Mouse (Mus musculus) myocyte (in vitro differentiated cells): Measurements from ENCODE around the gene Hspa8.

Experiments
- CEBPB ChIP-seq: IDR thresholded peaks from 2 replicates; pipeline ENCODE4 v1.6.1; 2011; ENCODE audit warnings: mild to moderate bottlenecking, moderate library complexity; ENCODE audit not compliant: poor library complexity, insufficient read depth, severe bottlenecking
- MYOG ChIP-seq, 3 experiments: IDR thresholded peaks; one replicate each; pipeline ENCODE4 v1.6.1; 2011; ENCODE audit warnings: control low read depth in 2 of 3, low read depth in 2 of 3, mild to moderate bottlenecking in 2 of 3; ENCODE audit not compliant: insufficient read length in 2 of 3, control insufficient read depth in 1 of 3, insufficient read depth in 1 of 3

DNA sequence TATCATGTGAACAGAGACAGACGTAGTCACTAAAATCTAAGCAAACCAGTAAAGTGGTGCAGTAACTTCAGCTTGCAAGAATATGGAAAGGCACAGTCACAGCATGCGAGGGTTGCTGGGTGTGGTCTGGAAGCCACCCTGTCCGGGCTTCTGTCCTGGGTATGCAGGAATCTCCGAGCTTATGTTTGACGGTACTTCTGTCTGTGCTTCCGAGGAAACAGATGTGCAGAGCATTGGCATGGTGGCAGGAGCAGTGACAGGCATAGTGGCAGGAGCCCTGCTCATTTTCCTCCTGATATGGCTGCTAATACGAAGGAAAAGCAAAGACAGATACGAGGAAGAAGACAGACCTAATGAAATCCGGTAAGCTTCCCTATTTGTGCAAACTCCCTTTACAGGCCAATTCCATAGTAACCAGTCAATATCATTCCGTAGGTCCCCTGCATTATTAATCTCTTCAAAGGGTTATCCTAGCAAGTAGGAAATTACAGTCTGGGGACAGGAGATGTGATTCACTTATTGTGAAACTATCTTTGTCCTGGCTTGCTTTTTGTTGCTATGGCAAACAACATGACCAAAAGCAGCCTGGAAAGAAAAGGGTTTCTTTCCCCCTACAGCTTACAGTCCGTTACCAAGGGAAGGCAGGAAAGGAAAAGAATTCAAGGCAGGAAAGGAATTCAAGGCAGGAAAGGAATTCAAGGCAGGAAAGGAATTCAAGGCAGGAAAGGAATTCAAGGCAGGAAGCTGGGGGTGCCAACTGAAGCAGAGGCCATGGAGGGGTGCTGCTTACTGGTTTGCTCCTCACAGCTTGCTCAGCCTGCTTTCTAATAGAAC lies 19.7 kb upstream of the Hspa8 start:
- TF ChIP-seq MYOG (IDR thresholded peaks at IDR 0.05; ENCODE audit: control insufficient read depth in 1 of 3, insufficient read depth in 1 of 3, insufficient read length in 2 of 3, low read depth in 2 of 3) (no peak), CEBPB (no peak)
